Mouse (Mus musculus) adrenal gland, adult (tissue): ENCODE measurements at regions not wholly inside any gene's neighbourhood (a gene's known extent, or its start where the extent isn't known, plus 50 kb on each side); places are given as distances from the start of the nearest gene placed in this dataset.
"Not testable (repeated sequence)": the region's sequence is repeated elsewhere in the genome, so short reads cannot be mapped to it uniquely, and the experiment has no call there.

Experiments used
- DNase-seq, 2 experiments: peaks; one replicate each; pipeline ENCODE4 v3.0.0; 2022 to 2023; ENCODE audit warnings: low spot score in 1 of 2; ENCODE audit not compliant: inconsistent age in 2 of 2

GRCm38 (mm10) chr3:117117838-117118237 is 149.1 kb upstream of the Palmd start:
- no peak for DNase-seq

GRCm38 (mm10) chr3:117116210-117116609 is 147.4 kb upstream of the Palmd start:
- no peak for DNase-seq

- no peak for DNase-seq
Observed at GRCm38 (mm10) chr3:117112766-117113165, 144.0 kb upstream of the Palmd start.

GRCm38 (mm10) chr3:117112304-117112703 is 143.5 kb upstream of the Palmd start:
- DNase-seq: no peak

GRCm38 (mm10) chr3:117108966-117109700 is 140.3 kb upstream of the Palmd start:
- DNase-seq: no peak

- DNase-seq: no peak
Observed at GRCm38 (mm10) chr3:117107986-117108385, 139.2 kb upstream of the Palmd start.

GRCm38 (mm10) chr3:117107378-117107777 is 138.6 kb upstream of the Palmd start:
- no peak for DNase-seq

- peak in 1 of 2 experiments; percentile 35 for DNase-seq
Observed at GRCm38 (mm10) chr3:117087646-117088045, 118.9 kb upstream of the Palmd start.

GRCm38 (mm10) chr3:117076734-117077133 is 107.9 kb upstream of the Palmd start:
- peak; percentile 15 to 84 for DNase-seq

- DNase-seq: no peak
Observed at GRCm38 (mm10) chr3:117073399-117073798, 104.6 kb upstream of the Palmd start.

GRCm38 (mm10) chr3:117072998-117073397 is 104.2 kb upstream of the Palmd start:
- no peak for DNase-seq

GRCm38 (mm10) chr3:117071851-117072250 is 103.1 kb upstream of the Palmd start:
- no peak for DNase-seq

GRCm38 (mm10) chr3:117067470-117068053 is 98.8 kb upstream of the Palmd start:
- no peak for DNase-seq

GRCm38 (mm10) chr3:117065904-117066303 is 97.1 kb upstream of the Palmd start:
- DNase-seq: no peak

- DNase-seq: peak; percentile 56 to 89
Observed at GRCm38 (mm10) chr3:117061831-117062230, 93.0 kb upstream of the Palmd start.

- peak; percentile 72 to 88 for DNase-seq
Observed at GRCm38 (mm10) chr3:117061182-117061581, 92.4 kb upstream of the Palmd start.

GRCm38 (mm10) chr3:117054711-117055110 is 85.9 kb upstream of the Palmd start:
- DNase-seq: not testable (repeated sequence)

- no peak for DNase-seq
Observed at GRCm38 (mm10) chr3:117051431-117051830, 82.6 kb upstream of the Palmd start.

- DNase-seq: no peak
Observed at GRCm38 (mm10) chr3:117050909-117051308, 82.1 kb upstream of the Palmd start.

GRCm38 (mm10) chr3:117049410-117049809 is 80.6 kb upstream of the Palmd start:
- no peak for DNase-seq

GRCm38 (mm10) chr3:117044809-117045208 is 76.0 kb upstream of the Palmd start:
- DNase-seq: peak in 1 of 2 experiments; percentile 58

GRCm38 (mm10) chr3:117044304-117044703 is 75.5 kb upstream of the Palmd start:
- peak in 1 of 2 experiments; percentile 67 for DNase-seq

GRCm38 (mm10) chr3:117038928-117039300 is 70.1 kb upstream of the Palmd start:
- no peak for DNase-seq
